Mouse (Mus musculus) liver, embryonic 15.5 days (tissue): ENCODE results near the gene Kcnd3. TPM values are rescaled to one million over a fixed set of nuclear protein-coding genes. Genes with fewer than 3 reads are reported as not detected.
A peak's percentile ranks its signal among the peaks of the same experiment; 100 is the strongest.

ENCODE experiments used
- ATAC-seq: fragments of 200-750 bp; cut with Nextera tagmentation; 2 replicates; pipeline ENCODE4 v1.8.0; 2017; ENCODE audit warnings: moderate number of reproducible peaks, mild to moderate bottlenecking, moderate library complexity; ENCODE audit not compliant: insufficient read depth
- H3K27ac ChIP-seq: fragments of 300-500 bp; sonication (generic); replicated peaks from 2 replicates; pipeline ENCODE4 v1.5.1; 2015; ENCODE audit warnings: mild to moderate bottlenecking, inconsistent platforms
- H3K27me3 ChIP-seq: fragments of 300-500 bp; sonication (generic); 2 replicates; pipeline ENCODE4 v1.6.1; 2015; ENCODE audit warnings: mild to moderate bottlenecking, inconsistent platforms
- H3K36me3 ChIP-seq: fragments of 300-500 bp; sonication (generic); replicated peaks from 2 replicates; pipeline ENCODE4 v1.6.1; 2015; ENCODE audit warnings: moderate library complexity, mild to moderate bottlenecking, inconsistent platforms
- H3K4me1 ChIP-seq: fragments of 300-500 bp; sonication (generic); replicated peaks from 2 replicates; pipeline ENCODE4 v1.6.1; 2015; ENCODE audit warnings: inconsistent platforms
- H3K4me2 ChIP-seq: fragments of 300-500 bp; sonication (generic); 2 replicates; pipeline ENCODE4 v1.6.1; 2015; ENCODE audit warnings: moderate library complexity, mild to moderate bottlenecking, inconsistent platforms
- H3K4me3 ChIP-seq: fragments of 300-500 bp; sonication (generic); replicated peaks from 2 replicates; pipeline ENCODE4 v1.5.1; 2015; ENCODE audit warnings: mild to moderate bottlenecking, inconsistent platforms
- H3K9ac ChIP-seq: fragments of 300-500 bp; sonication (generic); 2 replicates; pipeline ENCODE4 v1.6.1; 2015; ENCODE audit warnings: moderate library complexity, mild to moderate bottlenecking, inconsistent platforms
- H3K9me3 ChIP-seq: fragments of 300-500 bp; sonication (generic); replicated peaks from 2 replicates; pipeline ENCODE4 v1.6.1; 2016; ENCODE audit warnings: inconsistent platforms
- WGBS: fragments of 180-500 bp; shearing (Covaris S2); methylation state at CpG from one replicate; pipeline ENCODE4 v1.1.7; 2015; ENCODE audit warnings: mixed read lengths; ENCODE audit not compliant: insufficient replicate concordance; 5-methylcytosine and 5-hydroxymethylcytosine counted together
- polyA plus RNA-seq: library from polyadenylated mRNA; unstranded; fragments of >200 nt; fragmentation: Nextera tagmentation; extraction: Ambion mirVana; gene quantifications from 2 replicates; pipeline ENCODE4 v1.2.1, GENCODE M21; 2015

Gene Kcnd3
- polyA plus RNA-seq, 1 experiment from 2014 or later = 0.05 TPM

- Histone ChIP-seq H3K27ac (peak within 1 kb of the TSS; percentile 43; the same call in 1 of the 2 replicates), H3K27me3 (peaks cover 61% of the 10 kb centered on the region), H3K9ac (peak within 1 kb of the TSS; percentile 58), H3K4me3 (peak within 1 kb of the TSS; percentile 62), H3K4me1 (peaks cover 65% of the 10 kb centered on the region), H3K9me3 (no peaks in the 10 kb centered on the region), H3K4me2 (peak within 1 kb of the TSS; percentile 97), H3K36me3 (no peaks in the 10 kb centered on the region)
- 6% methylated on average over 41 of the region's 43 CpGs for WGBS
- ATAC-seq = peak; percentile 89
These were observed 252.2 kb downstream of the Kcnd3 start, which contains the start of gene Inka2 for GRCm38 (mm10) chr3:105704031-105705008. TSS of gene Inka2 (plus strand) at chr3:105704599.

- peaks cover 64% of the 10 kb centered on the region for H3K27me3 ChIP-seq
- H3K27ac ChIP-seq = no peak overlapping the region
- no peaks in the 10 kb centered on the region for H3K9me3 ChIP-seq
- H3K4me2 ChIP-seq = peak overlapping the region; percentile 97
- H3K4me1 ChIP-seq = peaks cover 57% of the 10 kb centered on the region
- no peaks in the 10 kb centered on the region for H3K36me3 ChIP-seq
- ATAC-seq = peak; percentile 25
- H3K4me3 ChIP-seq = peak overlapping the region; percentile 62
- 1% methylated on average over 28 of the region's 28 CpGs for WGBS
- peak overlapping the region; percentile 58 for H3K9ac ChIP-seq
These were observed 253.0 kb downstream of the Kcnd3 start for GRCm38 (mm10) chr3:105705061-105705549.

- Histone ChIP-seq H3K27ac (no peak overlapping the region), H3K36me3 (no peaks in the 10 kb centered on the region), H3K9me3 (no peaks in the 10 kb centered on the region), H3K9ac (peak overlapping the region; percentile 58), H3K4me3 (peak overlapping the region; percentile 62), H3K4me1 (peaks cover 52% of the 10 kb centered on the region), H3K4me2 (peak overlapping the region; percentile 97), H3K27me3 (peaks cover 68% of the 10 kb centered on the region)
- ATAC-seq = no peak
- WGBS = 25% methylated on average over 3 of the region's 3 CpGs
These were observed 253.4 kb downstream of the Kcnd3 start for GRCm38 (mm10) chr3:105705561-105705960.

- H3K27me3 ChIP-seq = peaks cover 73% of the 10 kb centered on the region
- H3K36me3 ChIP-seq = no peaks in the 10 kb centered on the region
- 35% methylated on average over 4 of the region's 4 CpGs for WGBS
- H3K9me3 ChIP-seq = no peaks in the 10 kb centered on the region
- no peak overlapping the region for H3K4me3 ChIP-seq
- H3K4me1 ChIP-seq = peaks cover 44% of the 10 kb centered on the region
- H3K27ac ChIP-seq = no peak overlapping the region
- H3K9ac ChIP-seq = no peak overlapping the region
- no peak overlapping the region for H3K4me2 ChIP-seq
- ATAC-seq = no peak
These were observed 254.4 kb downstream of the Kcnd3 start for GRCm38 (mm10) chr3:105706366-105707020.

- Histone ChIP-seq H3K36me3 (no peaks in the 10 kb centered on the region), H3K4me1 (peaks cover 33% of the 10 kb centered on the region), H3K4me2 (no peak overlapping the region), H3K9me3 (no peaks in the 10 kb centered on the region), H3K27ac (no peak overlapping the region), H3K4me3 (no peak overlapping the region), H3K27me3 (peaks cover 72% of the 10 kb centered on the region), H3K9ac (no peak overlapping the region)
- no peak for ATAC-seq
- 57% methylated on average over 7 of the region's 7 CpGs for WGBS
These were observed 255.5 kb downstream of the Kcnd3 start for GRCm38 (mm10) chr3:105707590-105707989.

- Histone ChIP-seq H3K4me1 (peaks cover 6% of the 10 kb centered on the region), H3K4me2 (no peak overlapping the region), H3K27ac (no peak overlapping the region), H3K36me3 (no peaks in the 10 kb centered on the region), H3K9ac (no peak overlapping the region), H3K27me3 (peaks cover 56% of the 10 kb centered on the region), H3K4me3 (no peak overlapping the region), H3K9me3 (no peaks in the 10 kb centered on the region)
- 60% methylated on average over 6 of the region's 6 CpGs for WGBS
- ATAC-seq = no peak
These were observed 258.1 kb downstream of the Kcnd3 start for GRCm38 (mm10) chr3:105710246-105710645.

GRCm38 (mm10) chr3:105711741-105712140, 259.6 kb downstream of the Kcnd3 start:
- Histone ChIP-seq H3K4me3 (no peak overlapping the region), H3K27me3 (peaks cover 41% of the 10 kb centered on the region), H3K9ac (no peak overlapping the region), H3K36me3 (no peaks in the 10 kb centered on the region), H3K4me1 (no peaks in the 10 kb centered on the region; the same call in 1 of the 2 replicates), H3K9me3 (no peaks in the 10 kb centered on the region), H3K4me2 (no peak overlapping the region), H3K27ac (no peak overlapping the region)
- no peak for ATAC-seq
- WGBS = 50% methylated on average over 7 of the region's 7 CpGs

- Histone ChIP-seq H3K27ac (no peak overlapping the region), H3K36me3 (no peaks in the 10 kb centered on the region), H3K27me3 (peaks cover 30% of the 10 kb centered on the region), H3K9me3 (no peaks in the 10 kb centered on the region), H3K4me2 (no peak overlapping the region), H3K4me3 (no peak overlapping the region), H3K9ac (no peak overlapping the region), H3K4me1 (no peaks in the 10 kb centered on the region; the same call in 1 of the 2 replicates)
- ATAC-seq = no peak
These were observed 260.7 kb downstream of the Kcnd3 start for GRCm38 (mm10) chr3:105712827-105713226.

- Histone ChIP-seq H3K27ac (no peak overlapping the region), H3K27me3 (peaks cover 27% of the 10 kb centered on the region), H3K9ac (no peak overlapping the region), H3K36me3 (no peaks in the 10 kb centered on the region), H3K4me3 (no peak overlapping the region), H3K4me1 (peaks cover 3% of the 10 kb centered on the region; the same call in 1 of the 2 replicates), H3K9me3 (no peaks in the 10 kb centered on the region), H3K4me2 (no peak overlapping the region)
- ATAC-seq = no peak
- 51% methylated on average over 8 of the region's 8 CpGs for WGBS
These were observed 262.1 kb downstream of the Kcnd3 start for GRCm38 (mm10) chr3:105714091-105714819.

- no peak overlapping the region for H3K4me3 ChIP-seq
- no peak for ATAC-seq
- no peak overlapping the region for H3K4me2 ChIP-seq
- no peaks in the 10 kb centered on the region for H3K9me3 ChIP-seq
- H3K27me3 ChIP-seq = peaks cover 23% of the 10 kb centered on the region
- H3K36me3 ChIP-seq = no peaks in the 10 kb centered on the region
- H3K9ac ChIP-seq = no peak overlapping the region
- H3K27ac ChIP-seq = no peak overlapping the region
- peaks cover 3% of the 10 kb centered on the region; the same call in 1 of the 2 replicates for H3K4me1 ChIP-seq
These were observed 262.7 kb downstream of the Kcnd3 start for GRCm38 (mm10) chr3:105714820-105715167.
